Mouse (Mus musculus) ovary, adult 18-20 months (tissue): ENCODE results near the gene Arid1b.
A peak's percentile ranks its signal among the peaks of the same experiment; 100 is the strongest.

Experiments used
- DNase-seq: peaks from one replicate; pipeline ENCODE4 v3.0.0; 2022; ENCODE audit warnings: low spot score, mixed read lengths

Gene Arid1b

DNA sequence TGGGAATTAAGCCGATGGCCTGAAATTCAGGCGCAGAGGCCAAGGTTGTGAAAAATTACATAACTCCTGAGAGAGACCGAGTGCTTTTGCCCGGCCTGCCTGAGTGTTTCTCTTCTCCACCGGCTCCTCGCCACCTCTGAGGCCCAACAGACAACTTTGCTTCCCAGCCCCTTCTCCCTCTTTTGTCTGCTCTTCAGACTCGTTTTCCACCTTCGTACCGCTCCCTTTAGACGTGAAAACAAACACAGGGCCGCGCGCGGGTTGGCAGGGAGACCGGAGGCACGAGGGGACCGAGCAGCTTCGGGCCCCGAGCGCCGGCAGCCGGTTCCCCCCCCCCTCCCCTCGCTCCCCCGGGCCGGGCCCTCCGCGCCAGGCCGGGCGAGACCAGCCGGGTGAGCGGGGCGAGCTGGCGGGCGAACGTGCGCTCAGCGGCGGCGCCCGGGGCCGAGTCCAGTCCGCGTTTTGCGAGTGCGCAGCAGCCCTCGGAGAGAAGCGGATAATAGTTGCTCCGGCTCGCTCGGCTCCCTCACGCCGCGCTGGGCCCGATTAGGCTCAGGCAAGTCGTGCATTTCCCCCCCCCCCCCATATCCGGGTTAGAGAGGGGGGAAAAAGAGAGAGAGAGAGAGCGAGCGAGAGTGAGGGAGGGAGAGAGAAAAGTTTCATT, at the start of gene Arid1b:
Gene Arid1b, plus strand, starts transcription at position 493 of the 664 bp plus-strand sequence.
- DNase-seq = peak; percentile 72

DNA sequence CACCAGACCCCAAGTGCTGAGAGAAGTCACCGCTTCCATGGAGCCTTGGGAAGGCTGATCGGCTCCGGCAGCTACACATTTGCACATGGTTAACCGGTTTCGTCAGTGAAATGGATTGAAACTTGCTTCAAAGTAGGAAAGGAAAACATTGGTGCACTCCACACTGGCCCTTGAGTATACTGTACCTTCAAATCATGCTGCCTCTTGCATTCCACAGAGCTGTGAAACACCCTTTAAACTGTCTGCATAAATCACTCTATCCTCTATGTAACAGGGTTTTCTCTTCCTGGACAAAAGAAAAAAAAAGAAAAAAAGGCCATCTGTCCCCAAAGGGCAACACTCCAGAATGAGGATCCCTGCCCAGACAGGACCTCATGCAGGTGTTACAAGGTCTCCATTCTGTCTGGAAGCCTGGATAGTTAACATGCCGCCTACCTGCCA, 48.8 kb upstream of the Arid1b start:
- no peak for DNase-seq

- peak; percentile 37 for DNase-seq
Observed at GRCm38 (mm10) chr17:4945871-4946331, 48.2 kb upstream of the Arid1b start.

DNA sequence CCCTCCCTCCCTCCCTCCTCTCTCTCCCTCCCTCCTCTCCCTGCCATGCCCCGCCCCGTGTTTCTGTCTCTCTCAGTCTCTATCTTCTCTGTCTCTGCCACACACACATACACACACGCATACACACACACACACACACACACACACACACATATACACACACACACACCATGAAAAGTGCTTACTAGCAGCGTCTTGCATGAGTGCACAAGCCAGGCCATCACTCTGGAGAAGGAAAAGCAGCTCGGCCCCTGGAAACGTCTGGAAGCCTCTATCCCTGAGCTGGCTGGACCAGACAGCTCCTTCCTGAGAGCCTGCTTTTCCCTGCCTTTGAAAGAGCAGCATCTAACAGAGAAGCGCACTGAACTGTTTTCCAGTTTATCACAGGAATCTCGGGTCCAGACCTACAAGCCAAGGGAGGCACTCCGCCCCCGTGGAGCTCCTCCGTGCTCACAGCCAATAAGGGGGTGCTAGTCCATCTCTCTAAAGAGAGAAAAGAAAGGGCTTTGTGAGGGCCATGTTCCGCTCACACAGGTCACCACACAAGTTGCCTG, 47.6 kb upstream of the Arid1b start:
- no peak for DNase-seq

DNA sequence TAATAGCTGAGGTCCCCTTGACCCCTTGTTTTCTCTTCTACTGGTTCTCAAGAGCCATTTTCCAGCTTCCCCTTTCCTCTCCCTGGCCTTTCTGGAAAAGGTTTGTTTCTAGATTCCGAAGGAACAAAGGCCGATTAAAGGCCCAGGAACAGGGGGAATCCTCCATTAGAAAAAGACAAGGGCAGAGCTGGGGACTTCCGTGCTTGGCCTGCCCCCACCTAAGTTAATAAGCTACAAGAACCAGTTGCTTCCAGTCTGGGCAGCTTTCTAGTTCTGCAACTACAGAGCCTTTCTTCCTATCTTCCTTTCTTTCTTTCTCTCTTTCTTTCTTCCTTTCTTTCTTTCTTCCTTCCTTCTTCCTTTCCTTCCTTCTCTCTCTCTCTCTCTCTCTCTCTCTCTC, 47.1 kb upstream of the Arid1b start:
- no peak for DNase-seq

DNA sequence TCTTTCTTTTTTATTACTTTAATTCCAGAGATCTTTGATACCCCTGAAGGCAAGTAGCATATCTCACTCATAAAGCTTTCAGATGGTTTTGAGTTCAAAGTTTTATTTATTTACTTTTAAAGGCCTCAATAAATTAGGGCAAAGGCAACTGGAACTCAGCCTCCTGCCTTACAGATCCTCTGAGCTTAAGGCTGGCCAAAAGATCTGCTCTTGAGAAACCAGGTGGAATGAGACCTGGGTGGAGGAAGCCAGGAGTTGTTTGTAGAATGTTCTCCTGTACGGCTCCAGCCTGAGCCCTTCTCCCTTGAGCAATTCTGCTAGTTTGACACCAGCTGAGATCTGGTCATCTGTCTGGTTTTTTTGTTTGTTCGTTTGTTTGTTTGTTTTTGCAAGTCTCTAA, 46.7 kb upstream of the Arid1b start:
- DNase-seq = no peak

GRCm38 (mm10) chr17:4948501-4948900, 45.6 kb upstream of the Arid1b start:
- no peak for DNase-seq

- DNase-seq = no peak
Observed at GRCm38 (mm10) chr17:4954431-4954830, 39.7 kb upstream of the Arid1b start.

- DNase-seq = no peak
Observed at GRCm38 (mm10) chr17:4964192-4964877, 29.8 kb upstream of the Arid1b start.

DNA sequence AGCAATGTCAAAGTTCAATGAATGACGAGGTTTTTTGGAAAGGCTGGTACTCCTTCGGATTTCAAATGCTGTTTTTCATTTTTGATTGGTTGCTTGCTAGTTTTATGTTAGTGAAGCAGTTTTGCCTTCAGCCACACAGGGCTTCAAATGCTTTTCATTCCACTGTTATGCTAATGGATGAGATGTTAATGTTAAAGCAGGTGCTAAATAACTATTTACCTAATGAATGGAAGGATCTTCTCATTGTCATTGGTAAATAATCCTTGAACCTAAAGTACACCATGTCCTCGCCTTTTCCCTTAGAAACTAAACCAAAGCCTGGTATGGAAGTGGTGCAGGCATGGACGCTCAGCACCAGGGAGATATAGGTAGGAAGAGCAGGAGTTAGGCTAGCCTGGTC, 26.9 kb upstream of the Arid1b start:
- DNase-seq = no peak

DNA sequence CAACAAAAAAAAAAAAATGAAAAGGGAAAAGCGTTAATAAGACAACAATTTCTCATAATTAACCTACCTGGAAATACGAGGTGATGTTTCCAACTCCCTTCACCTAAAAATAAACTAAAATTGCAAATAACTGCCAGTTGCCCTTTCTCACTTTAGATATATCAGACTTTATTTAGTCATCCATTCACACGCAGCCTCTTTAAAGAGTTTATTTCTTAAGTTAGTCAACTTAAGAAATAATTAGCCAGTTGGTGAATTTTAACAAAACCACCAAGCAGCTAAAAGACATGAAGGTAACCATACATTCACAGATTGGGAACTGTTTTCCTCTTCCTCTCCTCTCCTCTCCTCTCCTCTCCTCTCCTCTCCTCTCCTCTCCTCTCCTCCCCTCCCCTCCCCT, 26.1 kb upstream of the Arid1b start:
- DNase-seq = no peak

GRCm38 (mm10) chr17:4968878-4969277, 25.3 kb upstream of the Arid1b start:
- DNase-seq = no peak

GRCm38 (mm10) chr17:4972261-4972660, 21.9 kb upstream of the Arid1b start:
- DNase-seq = no peak

GRCm38 (mm10) chr17:4974736-4975135, 19.4 kb upstream of the Arid1b start:
- peak; percentile 65 for DNase-seq

DNA sequence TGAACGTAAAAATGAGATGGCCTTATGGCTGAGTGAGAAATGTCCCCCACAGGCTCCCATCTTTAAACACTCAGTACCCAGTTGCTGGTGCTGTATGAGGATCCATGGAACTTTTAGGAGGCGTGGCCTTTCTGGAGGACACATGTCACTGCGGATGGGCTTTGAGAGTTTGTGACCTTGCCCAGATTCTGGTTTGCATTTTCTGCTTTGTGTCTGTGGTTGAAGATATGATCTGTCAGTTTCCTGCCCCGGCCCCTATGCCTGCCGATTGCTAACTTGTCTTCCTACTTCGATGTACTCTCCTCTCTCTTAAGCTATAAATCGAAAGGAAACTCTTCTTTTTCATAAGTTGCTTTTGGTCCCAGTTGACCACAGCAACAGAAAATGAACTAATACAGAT, 14.0 kb upstream of the Arid1b start:
- DNase-seq = no peak

GRCm38 (mm10) chr17:4982819-4983218, 11.3 kb upstream of the Arid1b start:
- no peak for DNase-seq

GRCm38 (mm10) chr17:4984691-4985090, 9.4 kb upstream of the Arid1b start:
- DNase-seq = no peak

DNA sequence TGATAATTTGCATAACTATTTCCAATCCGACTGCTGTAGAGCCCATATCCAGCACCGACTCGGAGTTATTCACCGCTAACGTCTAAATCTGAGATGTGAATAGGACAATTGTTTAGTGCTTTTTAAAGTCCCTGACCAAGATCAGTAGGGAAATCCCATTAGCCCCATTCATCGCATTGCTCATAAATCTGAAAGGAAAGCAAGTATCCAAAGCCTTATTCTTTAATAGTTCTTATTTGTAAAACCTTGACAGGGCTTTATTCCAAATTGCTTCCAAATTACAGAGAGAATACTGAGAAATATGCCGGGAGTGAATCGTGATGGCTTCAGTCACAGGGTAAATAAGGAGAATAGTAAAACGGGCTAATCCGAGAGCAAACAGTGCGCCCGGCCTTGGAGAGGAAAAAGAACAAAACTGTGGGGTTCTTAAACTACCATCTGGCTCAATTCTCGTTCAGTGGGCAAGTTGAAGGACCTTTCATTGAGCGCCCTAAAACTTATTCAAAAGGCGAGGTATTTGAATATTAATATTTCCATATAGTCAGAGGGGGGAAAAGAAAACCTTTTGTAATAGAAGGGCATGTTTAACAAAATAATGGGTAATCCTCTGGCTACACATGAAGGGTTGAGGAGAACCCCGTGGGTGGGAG, 3.1 kb upstream of the Arid1b start:
- no peak for DNase-seq

GRCm38 (mm10) chr17:4991600-4991999, 2.5 kb upstream of the Arid1b start:
- DNase-seq = no peak

DNA sequence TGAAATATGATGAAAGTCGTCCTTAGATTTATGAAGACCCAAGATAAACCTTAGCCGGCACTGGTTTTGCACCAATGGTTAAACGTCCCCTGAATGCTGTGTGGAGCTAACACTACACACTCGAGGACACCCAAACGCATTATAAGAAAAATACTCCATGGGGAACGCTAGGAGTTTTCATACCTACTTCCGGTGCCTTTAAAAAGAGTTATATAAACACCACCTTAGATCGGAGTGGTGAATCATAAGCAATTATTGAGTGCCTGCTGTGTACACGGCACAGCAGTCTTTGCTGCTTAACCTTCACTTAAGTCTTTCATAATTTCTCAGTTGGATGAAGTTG, 664 bp upstream of the Arid1b start:
- no peak for DNase-seq

DNA sequence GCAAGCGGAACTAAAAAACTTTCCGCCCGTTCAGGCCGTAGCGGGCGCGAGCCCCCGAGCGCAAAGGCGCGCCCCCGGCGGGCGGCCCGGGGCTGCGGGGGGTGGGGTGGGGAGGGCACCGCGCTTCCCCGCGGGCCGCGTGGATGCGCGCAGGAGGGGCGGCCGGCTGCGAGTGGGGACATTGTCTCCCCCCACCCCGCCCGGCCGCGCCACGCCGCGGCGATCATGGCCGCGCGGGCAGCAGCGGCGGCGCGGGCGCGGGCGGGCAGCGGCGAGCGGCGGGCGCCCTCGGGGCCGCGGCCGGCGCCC, 326 bp downstream of the Arid1b start:
- DNase-seq = no peak

DNA sequence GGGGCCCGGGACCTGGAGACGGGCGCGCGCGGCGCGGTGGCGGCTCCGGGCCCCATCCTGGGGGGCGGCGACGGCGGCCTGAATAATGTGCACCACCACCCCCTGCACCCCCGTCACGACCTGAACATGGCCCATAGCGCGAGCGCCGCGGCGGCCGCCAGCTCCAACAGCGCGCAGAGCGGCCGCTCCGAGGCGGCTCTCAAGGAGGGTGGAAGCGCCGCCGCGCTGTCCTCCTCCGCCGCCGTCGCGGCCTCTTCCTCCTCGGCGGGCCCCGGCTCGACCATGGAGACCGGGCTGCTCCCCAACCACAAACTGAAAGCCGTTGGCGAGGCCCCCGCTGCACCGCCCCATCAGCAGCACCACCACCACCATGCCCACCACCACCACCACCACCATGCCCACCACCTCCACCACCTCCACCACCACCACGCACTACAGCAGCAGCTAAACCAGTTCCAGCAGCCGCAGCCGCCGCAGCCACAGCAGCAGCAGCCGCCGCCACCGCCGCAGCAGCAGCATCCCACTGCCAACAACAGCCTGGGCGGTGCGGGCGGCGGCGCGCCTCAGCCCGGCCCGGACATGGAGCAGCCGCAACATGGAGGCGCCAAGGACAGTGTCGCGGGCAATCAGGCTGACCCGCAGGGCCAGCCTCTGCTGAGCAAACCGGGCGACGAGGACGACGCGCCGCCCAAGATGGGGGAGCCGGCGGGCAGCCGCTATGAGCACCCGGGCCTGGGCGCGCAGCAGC, 855 bp downstream of the Arid1b start:
- peak; percentile 45 for DNase-seq
